Mouse (Mus musculus): ENCODE data around the gene Akap12. TPM values are rescaled to one million over a fixed set of nuclear protein-coding genes. Genes with fewer than 3 reads are reported as not detected.

The Akap12 gene
- polyA plus RNA-seq, 1 experiment = 387 TPM

- Histone ChIP-seq H3K27ac (ENCODE audit: insufficient read depth, low read length) (peak overlapping the region; percentile 98), H3K27me3 (ENCODE audit: control insufficient read depth, insufficient read depth, low read length, poor library complexity, severe bottlenecking) (no peaks in the 10 kb centered on the region), H3K9me3 (replicated peaks; ENCODE audit: control insufficient read depth, insufficient read depth, low read length, poor library complexity, severe bottlenecking) (no peaks in the 10 kb centered on the region), H3K36me3 (ENCODE audit: control insufficient read depth, insufficient read depth, low read length, poor library complexity, severe bottlenecking) (peaks cover 18% of the 10 kb centered on the region), H3K9ac (ENCODE audit: low read depth, poor library complexity, severe bottlenecking) (peak overlapping the region; percentile 73), H3K4me1 (ENCODE audit: control insufficient read depth, insufficient read depth, low read length) (peaks cover 3% of the 10 kb centered on the region), H3K4me3 (ENCODE audit: low read depth, low read length) (peak overlapping the region; percentile 50)
- TF ChIP-seq CTCF (IDR thresholded peaks at IDR 0.05; ENCODE audit: low read depth, low read length) (no peak), POLR2A (IDR thresholded peaks at IDR 0.05; ENCODE audit: insufficient read depth, low read length) (no peak), EP300 (IDR thresholded peaks at IDR 0.05; ENCODE audit: insufficient read depth, low read depth, low read length) (no peak)
Measured at GRCm38 (mm10) chr10:4289171-4289570, 23.0 kb downstream of the Akap12 start.

GRCm38 (mm10) chr10:4289636-4290035, 23.5 kb downstream of the Akap12 start:
- Histone ChIP-seq H3K4me3 (ENCODE audit: low read depth, low read length) (peak overlapping the region; percentile 31), H3K4me1 (ENCODE audit: control insufficient read depth, insufficient read depth, low read length) (peaks cover 3% of the 10 kb centered on the region), H3K9me3 (replicated peaks; ENCODE audit: control insufficient read depth, insufficient read depth, low read length, poor library complexity, severe bottlenecking) (no peaks in the 10 kb centered on the region), H3K27ac (ENCODE audit: insufficient read depth, low read length) (peak overlapping the region; percentile 98), H3K9ac (ENCODE audit: low read depth, poor library complexity, severe bottlenecking) (peak overlapping the region; percentile 35; the same call in 1 of the 2 replicates), H3K36me3 (ENCODE audit: control insufficient read depth, insufficient read depth, low read length, poor library complexity, severe bottlenecking) (peaks cover 20% of the 10 kb centered on the region), H3K27me3 (ENCODE audit: control insufficient read depth, insufficient read depth, low read length, poor library complexity, severe bottlenecking) (no peaks in the 10 kb centered on the region)
- TF ChIP-seq EP300 (IDR thresholded peaks at IDR 0.05; ENCODE audit: insufficient read depth, low read depth, low read length) = peak; percentile 98
- no peak for TF ChIP-seq POLR2A (IDR thresholded peaks at IDR 0.05; ENCODE audit: insufficient read depth, low read length)

- peak overlapping the region; percentile 98 for H3K27ac ChIP-seq (ENCODE audit: insufficient read depth, low read length)
- no peaks in the 10 kb centered on the region for H3K9me3 ChIP-seq (replicated peaks; ENCODE audit: control insufficient read depth, insufficient read depth, low read length, poor library complexity, severe bottlenecking)
- TF ChIP-seq CTCF (IDR thresholded peaks at IDR 0.05; ENCODE audit: low read depth, low read length) (no peak), POLR2A (IDR thresholded peaks at IDR 0.05; ENCODE audit: insufficient read depth, low read length) (no peak), EP300 (IDR thresholded peaks at IDR 0.05; ENCODE audit: insufficient read depth, low read depth, low read length) (no peak)
- H3K27me3 ChIP-seq (ENCODE audit: control insufficient read depth, insufficient read depth, low read length, poor library complexity, severe bottlenecking) = no peaks in the 10 kb centered on the region
- H3K4me1 ChIP-seq (ENCODE audit: control insufficient read depth, insufficient read depth, low read length) = peaks cover 3% of the 10 kb centered on the region
- peak overlapping the region; percentile 35 for H3K9ac ChIP-seq (ENCODE audit: low read depth, poor library complexity, severe bottlenecking)
- peaks cover 22% of the 10 kb centered on the region for H3K36me3 ChIP-seq (ENCODE audit: control insufficient read depth, insufficient read depth, low read length, poor library complexity, severe bottlenecking)
- H3K4me3 ChIP-seq (ENCODE audit: low read depth, low read length) = peak overlapping the region; percentile 31
Measured at GRCm38 (mm10) chr10:4290145-4290544, 24.0 kb downstream of the Akap12 start.

GRCm38 (mm10) chr10:4290561-4290960, 24.4 kb downstream of the Akap12 start:
- TF ChIP-seq POLR2A (IDR thresholded peaks at IDR 0.05; ENCODE audit: insufficient read depth, low read length) (no peak), EP300 (IDR thresholded peaks at IDR 0.05; ENCODE audit: insufficient read depth, low read depth, low read length) (peak; percentile 65), CTCF (IDR thresholded peaks at IDR 0.05; ENCODE audit: low read depth, low read length) (no peak)
- Histone ChIP-seq H3K27me3 (ENCODE audit: control insufficient read depth, insufficient read depth, low read length, poor library complexity, severe bottlenecking) (no peaks in the 10 kb centered on the region), H3K36me3 (ENCODE audit: control insufficient read depth, insufficient read depth, low read length, poor library complexity, severe bottlenecking) (peaks cover 22% of the 10 kb centered on the region), H3K4me3 (ENCODE audit: low read depth, low read length) (peak overlapping the region; percentile 31), H3K9ac (ENCODE audit: low read depth, poor library complexity, severe bottlenecking) (peak overlapping the region; percentile 35), H3K4me1 (ENCODE audit: control insufficient read depth, insufficient read depth, low read length) (peaks cover 3% of the 10 kb centered on the region), H3K27ac (ENCODE audit: insufficient read depth, low read length) (peak overlapping the region; percentile 98), H3K9me3 (replicated peaks; ENCODE audit: control insufficient read depth, insufficient read depth, low read length, poor library complexity, severe bottlenecking) (no peaks in the 10 kb centered on the region)

- H3K36me3 ChIP-seq (ENCODE audit: control insufficient read depth, insufficient read depth, low read length, poor library complexity, severe bottlenecking) = peaks cover 23% of the 10 kb centered on the region
Measured at GRCm38 (mm10) chr10:4293418-4293817, 27.2 kb downstream of the Akap12 start.

GRCm38 (mm10) chr10:4303558-4303957, 37.4 kb downstream of the Akap12 start:
- Histone ChIP-seq H3K9ac (ENCODE audit: low read depth, poor library complexity, severe bottlenecking) (no peak overlapping the region), H3K27me3 (ENCODE audit: control insufficient read depth, insufficient read depth, low read length, poor library complexity, severe bottlenecking) (no peaks in the 10 kb centered on the region), H3K4me1 (ENCODE audit: control insufficient read depth, insufficient read depth, low read length) (no peaks in the 10 kb centered on the region), H3K9me3 (replicated peaks; ENCODE audit: control insufficient read depth, insufficient read depth, low read length, poor library complexity, severe bottlenecking) (no peaks in the 10 kb centered on the region), H3K36me3 (ENCODE audit: control insufficient read depth, insufficient read depth, low read length, poor library complexity, severe bottlenecking) (peaks cover 34% of the 10 kb centered on the region), H3K27ac (ENCODE audit: insufficient read depth, low read length) (no peak overlapping the region), H3K4me3 (ENCODE audit: low read depth, low read length) (no peak overlapping the region)
- TF ChIP-seq POLR2A (IDR thresholded peaks at IDR 0.05; ENCODE audit: insufficient read depth, low read length) (no peak), EP300 (IDR thresholded peaks at IDR 0.05; ENCODE audit: insufficient read depth, low read depth, low read length) (no peak), CTCF (IDR thresholded peaks at IDR 0.05; ENCODE audit: low read depth, low read length) (no peak)

More at GRCm38 (mm10) chr10:4293418-4293817, 27.2 kb downstream of the Akap12 start:
- Histone ChIP-seq H3K9ac (ENCODE audit: low read depth, poor library complexity, severe bottlenecking) (no peak overlapping the region), H3K27me3 (ENCODE audit: control insufficient read depth, insufficient read depth, low read length, poor library complexity, severe bottlenecking) (no peaks in the 10 kb centered on the region), H3K4me1 (ENCODE audit: control insufficient read depth, insufficient read depth, low read length) (peaks cover 3% of the 10 kb centered on the region), H3K4me3 (ENCODE audit: low read depth, low read length) (no peak overlapping the region), H3K9me3 (replicated peaks; ENCODE audit: control insufficient read depth, insufficient read depth, low read length, poor library complexity, severe bottlenecking) (no peaks in the 10 kb centered on the region), H3K27ac (ENCODE audit: insufficient read depth, low read length) (no peak overlapping the region)
- TF ChIP-seq EP300 (IDR thresholded peaks at IDR 0.05; ENCODE audit: insufficient read depth, low read depth, low read length) (no peak), CTCF (IDR thresholded peaks at IDR 0.05; ENCODE audit: low read depth, low read length) (no peak), POLR2A (IDR thresholded peaks at IDR 0.05; ENCODE audit: insufficient read depth, low read length) (no peak)
